Mouse (Mus musculus) limb, embryonic 13.5 days (tissue): Measurements from ENCODE around the gene Grin1. TPM values are rescaled to one million over a fixed set of nuclear protein-coding genes. Genes with fewer than 3 reads are reported as not detected.
A peak's percentile ranks its signal among the peaks of the same experiment; 100 is the strongest.

Experiments
- ATAC-seq: fragments of 200-750 bp; cut with Nextera tagmentation; 2 replicates; pipeline ENCODE4 v1.8.0; 2017; ENCODE audit warnings: low read depth, moderate number of reproducible peaks, moderate TSS enrichment; ENCODE audit not compliant: low FRiP score
- H3K27ac ChIP-seq: fragments of 300-500 bp; sonication (generic); 2 replicates; pipeline ENCODE4 v1.5.1; 2015; ENCODE audit warnings: inconsistent platforms, mild to moderate bottlenecking, moderate library complexity
- H3K27me3 ChIP-seq: fragments of 300-500 bp; sonication (generic); 2 replicates; pipeline ENCODE4 v1.6.1; 2015; ENCODE audit warnings: mild to moderate bottlenecking, inconsistent platforms
- H3K36me3 ChIP-seq: fragments of 300-500 bp; sonication (generic); 2 replicates; pipeline ENCODE4 v1.6.1; 2015; ENCODE audit warnings: inconsistent platforms, mild to moderate bottlenecking, moderate library complexity
- H3K4me1 ChIP-seq: fragments of 300-500 bp; sonication (generic); 2 replicates; pipeline ENCODE4 v1.6.1; 2015; ENCODE audit warnings: inconsistent platforms
- H3K4me2 ChIP-seq: fragments of 300-500 bp; sonication (generic); replicated peaks from 2 replicates; pipeline ENCODE4 v1.6.1; 2015; ENCODE audit warnings: inconsistent platforms, mild to moderate bottlenecking, moderate library complexity
- H3K4me3 ChIP-seq: fragments of 300-500 bp; sonication (generic); 2 replicates; pipeline ENCODE4 v1.5.1; 2015; ENCODE audit warnings: moderate library complexity, mild to moderate bottlenecking, inconsistent platforms
- H3K9ac ChIP-seq: fragments of 300-500 bp; sonication (generic); 2 replicates; pipeline ENCODE4 v1.6.1; 2015; ENCODE audit warnings: mild to moderate bottlenecking, inconsistent platforms
- H3K9me3 ChIP-seq: fragments of 300-500 bp; sonication (generic); 2 replicates; pipeline ENCODE4 v1.6.1; 2016; ENCODE audit warnings: inconsistent platforms
- WGBS: fragments of 180-500 bp; shearing (Covaris S2); methylation state at CpG from one replicate; pipeline ENCODE4 v1.1.7; 2015; 5-methylcytosine and 5-hydroxymethylcytosine counted together
- polyA plus RNA-seq: library from polyadenylated mRNA; unstranded; fragments of >200 nt; fragmentation: Nextera tagmentation; extraction: Ambion mirVana; gene quantifications from 2 replicates; pipeline ENCODE4 v1.2.1, GENCODE M21; 2015

Gene Grin1
- 0.61 and 0.97 TPM in 2 replicates for polyA plus RNA-seq

DNA sequence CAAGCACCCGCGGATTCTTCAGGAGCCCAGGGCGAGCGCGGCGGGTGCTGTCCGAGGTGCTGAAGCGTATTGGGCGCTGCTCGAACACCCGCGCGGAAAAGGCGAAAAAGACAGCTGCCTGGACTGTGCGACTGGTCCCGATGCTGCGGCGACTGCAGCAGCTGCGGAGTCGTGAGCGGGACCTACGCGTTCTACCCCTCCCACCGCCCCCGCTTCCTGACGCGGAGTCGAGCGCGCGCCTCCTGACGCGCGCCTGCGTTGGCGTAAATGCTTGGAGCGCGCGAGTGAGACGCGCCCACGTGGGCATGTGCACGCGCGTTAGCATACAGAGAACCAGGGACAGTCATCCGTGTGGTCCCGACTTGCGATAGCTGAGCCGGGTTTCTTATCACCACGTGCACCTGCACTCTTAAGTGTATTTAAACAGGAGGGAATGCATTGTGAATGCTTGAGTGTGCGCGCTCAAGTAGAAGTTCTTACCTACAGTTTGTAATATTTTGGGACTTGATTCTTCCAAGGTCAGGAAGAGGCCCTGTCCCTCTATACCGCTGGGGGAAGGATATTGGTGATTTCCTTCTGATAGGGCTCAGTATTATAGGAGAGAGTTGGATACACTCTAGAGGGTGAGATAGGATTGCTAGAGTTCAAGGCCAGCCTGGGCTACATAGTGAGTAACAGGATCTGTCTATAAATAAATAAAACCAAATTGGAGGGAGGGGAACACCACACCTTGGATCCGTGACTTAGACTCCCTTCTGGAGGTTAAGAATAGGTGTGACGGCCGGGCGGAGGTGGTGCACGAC, at the start of gene Grin1:
Gene Grin1, minus strand, starts transcription at position 217 of the 803 bp plus-strand sequence.
- peaks cover 8% of the 10 kb centered on the region for H3K4me1 ChIP-seq
- ATAC-seq: peak; percentile 69
- H3K4me2 ChIP-seq: peak within 1 kb of the TSS; percentile 66
- H3K9ac ChIP-seq: no peak within 1 kb of the TSS
- H3K36me3 ChIP-seq: no peaks in the 10 kb centered on the region
- 10% methylated on average over 58 of the region's 58 CpGs for WGBS
- peaks cover 77% of the 10 kb centered on the region for H3K27me3 ChIP-seq
- peak within 1 kb of the TSS; percentile 36 for H3K4me3 ChIP-seq
- no peaks in the 10 kb centered on the region for H3K9me3 ChIP-seq
- H3K27ac ChIP-seq: no peak within 1 kb of the TSS

- Histone ChIP-seq H3K9me3 (no peaks in the 10 kb centered on the region), H3K27me3 (peaks cover 51% of the 10 kb centered on the region), H3K27ac (no peak within 1 kb of the TSS), H3K36me3 (no peaks in the 10 kb centered on the region), H3K4me3 (peak within 1 kb of the TSS; percentile 67), H3K4me1 (peaks cover 8% of the 10 kb centered on the region), H3K4me2 (peak within 1 kb of the TSS; percentile 99), H3K9ac (peak within 1 kb of the TSS; percentile 78)
- WGBS: under 1% methylated on average over 54 of the region's 54 CpGs
- ATAC-seq: peak; percentile 69
Measured at GRCm38 (mm10) chr2:25365091-25365761, 46.2 kb upstream of the Grin1 start, which contains the start of gene Uap1l1. TSS of gene Uap1l1 (minus strand) at chr2:25365682.

GRCm38 (mm10) chr2:25364761-25365090, 45.7 kb upstream of the Grin1 start:
- Histone ChIP-seq H3K36me3 (no peaks in the 10 kb centered on the region), H3K9me3 (no peaks in the 10 kb centered on the region), H3K4me3 (peak overlapping the region; percentile 67), H3K27me3 (peaks cover 51% of the 10 kb centered on the region), H3K9ac (peak overlapping the region; percentile 78), H3K4me2 (peak overlapping the region; percentile 99), H3K27ac (no peak overlapping the region), H3K4me1 (peaks cover 8% of the 10 kb centered on the region)
- ATAC-seq: no peak
- 30% methylated on average over 9 of the region's 9 CpGs for WGBS

DNA sequence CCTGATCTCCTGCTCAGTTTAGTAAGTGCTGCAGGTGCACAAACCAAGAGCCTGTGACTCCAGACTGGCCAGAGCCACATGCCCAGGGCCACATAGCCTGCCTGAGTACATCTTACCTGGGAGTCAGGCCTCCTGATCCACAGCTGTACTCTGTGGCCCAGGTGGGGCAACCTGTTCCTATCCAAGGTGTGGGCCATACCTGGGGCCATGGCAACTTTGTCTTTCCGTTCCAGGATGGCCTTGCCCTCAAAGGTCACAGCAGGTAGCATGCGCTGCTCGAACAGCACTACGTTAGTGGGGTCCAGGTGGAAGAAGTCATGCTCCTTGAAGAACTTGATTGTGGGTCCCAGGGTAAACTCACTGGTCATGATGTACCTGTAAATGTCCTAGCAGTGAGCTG, 45.3 kb upstream of the Grin1 start:
- ATAC-seq: no peak; the same call in 1 of the 2 replicates
- Histone ChIP-seq H3K4me3 (peak overlapping the region; percentile 67), H3K9me3 (no peaks in the 10 kb centered on the region), H3K36me3 (no peaks in the 10 kb centered on the region), H3K9ac (no peak overlapping the region; the same call in 1 of the 2 replicates), H3K27ac (no peak overlapping the region), H3K4me2 (peak overlapping the region; percentile 99), H3K4me1 (peaks cover 8% of the 10 kb centered on the region), H3K27me3 (peaks cover 51% of the 10 kb centered on the region)
- 82% methylated on average over 4 of the region's 4 CpGs for WGBS

DNA sequence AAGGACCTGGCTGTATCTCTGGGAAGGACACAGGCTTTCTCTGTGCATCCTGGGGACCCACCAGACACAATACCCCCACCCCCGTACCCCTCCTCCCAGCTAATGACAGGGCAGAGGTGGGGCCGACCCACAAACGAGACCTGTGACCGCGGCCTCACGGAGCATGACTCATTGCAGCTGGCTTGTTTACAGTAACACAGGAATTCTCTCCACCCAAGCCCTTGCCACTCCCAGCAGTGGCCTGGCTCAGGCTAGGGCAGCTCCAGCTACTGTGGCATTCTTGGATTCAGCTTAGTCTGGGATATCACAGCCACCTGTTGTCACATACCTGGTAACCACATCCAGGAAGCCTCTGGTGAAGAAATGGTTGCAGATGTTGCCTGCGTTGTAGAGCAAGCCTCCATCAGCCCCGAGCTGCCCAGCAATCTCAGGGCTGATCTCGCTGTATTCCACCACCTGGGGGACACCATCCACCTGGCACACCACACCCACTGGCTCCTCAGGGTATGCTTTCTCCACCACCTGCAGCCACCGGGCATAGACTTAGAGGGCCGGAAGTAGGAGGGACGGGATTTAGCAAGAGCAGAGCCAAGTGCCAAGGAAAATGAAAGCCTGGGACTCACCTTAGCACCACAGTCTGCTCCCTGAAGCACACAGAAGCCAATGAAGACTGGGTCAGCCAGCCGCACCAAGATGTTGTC, 44.6 kb upstream of the Grin1 start:
- H3K4me3 ChIP-seq: no peak overlapping the region
- H3K9me3 ChIP-seq: no peaks in the 10 kb centered on the region
- ATAC-seq: no peak
- H3K4me1 ChIP-seq: peaks cover 8% of the 10 kb centered on the region
- 0 out of 2 replicates have a peak overlapping the region, but pooled peaks have one; percentile 31 for H3K9ac ChIP-seq
- no peak overlapping the region for H3K4me2 ChIP-seq
- no peaks in the 10 kb centered on the region for H3K36me3 ChIP-seq
- peaks cover 51% of the 10 kb centered on the region for H3K27me3 ChIP-seq
- WGBS: 53% methylated on average over 13 of the region's 13 CpGs
- no peak overlapping the region for H3K27ac ChIP-seq

DNA sequence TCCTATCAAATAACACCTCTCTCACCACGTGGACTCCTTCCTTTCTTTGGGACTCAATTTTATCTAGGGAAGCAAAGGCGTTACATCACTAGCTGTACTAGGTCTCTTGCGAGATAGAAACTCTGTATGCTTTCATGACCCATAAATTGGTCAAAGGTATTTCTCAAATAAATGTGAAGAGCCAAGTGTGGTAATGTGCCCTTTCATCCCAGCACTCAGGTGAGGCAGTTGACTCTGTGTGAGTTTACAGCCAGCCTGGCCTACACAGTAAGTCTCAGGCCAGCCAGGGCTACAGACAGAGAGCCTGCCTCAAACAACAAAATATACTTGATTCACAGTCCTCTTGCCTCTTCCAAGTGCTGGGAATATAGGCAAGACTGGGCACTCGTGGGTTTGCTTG, 40.9 kb upstream of the Grin1 start:
- H3K27ac ChIP-seq: no peak overlapping the region
- H3K9ac ChIP-seq: no peak overlapping the region
- peaks cover 25% of the 10 kb centered on the region for H3K27me3 ChIP-seq
- 78% methylated on average over 4 of the region's 4 CpGs for WGBS
- no peak overlapping the region for H3K4me3 ChIP-seq
- H3K36me3 ChIP-seq: no peaks in the 10 kb centered on the region
- H3K4me2 ChIP-seq: no peak overlapping the region
- peaks cover 23% of the 10 kb centered on the region for H3K4me1 ChIP-seq
- ATAC-seq: no peak
- H3K9me3 ChIP-seq: no peaks in the 10 kb centered on the region

- Histone ChIP-seq H3K9me3 (no peaks in the 10 kb centered on the region), H3K27ac (no peak within 1 kb of the TSS), H3K4me3 (peak within 1 kb of the TSS; percentile 61), H3K36me3 (peaks cover 18% of the 10 kb centered on the region), H3K4me1 (peaks cover 21% of the 10 kb centered on the region), H3K27me3 (no peaks in the 10 kb centered on the region), H3K9ac (peak within 1 kb of the TSS; percentile 71), H3K4me2 (peak within 1 kb of the TSS; percentile 77)
- ATAC-seq: peak; percentile 89
- WGBS: 5% methylated on average over 13 of the region's 13 CpGs
Measured at GRCm38 (mm10) chr2:25356208-25357079, 37.5 kb upstream of the Grin1 start, which contains the start of gene Dpp7. TSS of gene Dpp7 (minus strand) at chr2:25356359.

- no peak overlapping the region for H3K27ac ChIP-seq
- ATAC-seq: no peak
- H3K4me1 ChIP-seq: peaks cover 21% of the 10 kb centered on the region
- H3K36me3 ChIP-seq: peaks cover 27% of the 10 kb centered on the region
- H3K9ac ChIP-seq: peak overlapping the region; percentile 71
- no peaks in the 10 kb centered on the region for H3K9me3 ChIP-seq
- WGBS: 38% methylated on average over 18 of the region's 18 CpGs
- no peaks in the 10 kb centered on the region for H3K27me3 ChIP-seq
- H3K4me3 ChIP-seq: peak overlapping the region; percentile 61
- peak overlapping the region; percentile 77 for H3K4me2 ChIP-seq
Measured at GRCm38 (mm10) chr2:25355419-25356066, 36.6 kb upstream of the Grin1 start.

GRCm38 (mm10) chr2:25354211-25354610, 35.2 kb upstream of the Grin1 start:
- 88% methylated on average over 6 of the region's 6 CpGs for WGBS
- Histone ChIP-seq H3K36me3 (peaks cover 40% of the 10 kb centered on the region), H3K9ac (no peak overlapping the region), H3K4me2 (no peak overlapping the region), H3K9me3 (no peaks in the 10 kb centered on the region), H3K27me3 (no peaks in the 10 kb centered on the region), H3K4me1 (peaks cover 21% of the 10 kb centered on the region), H3K4me3 (no peak overlapping the region), H3K27ac (no peak overlapping the region)
- ATAC-seq: no peak

- Histone ChIP-seq H3K27me3 (no peaks in the 10 kb centered on the region), H3K4me1 (peaks cover 9% of the 10 kb centered on the region), H3K9ac (no peak overlapping the region), H3K36me3 (peaks cover 72% of the 10 kb centered on the region), H3K4me3 (no peak overlapping the region), H3K4me2 (no peak overlapping the region), H3K27ac (no peak overlapping the region), H3K9me3 (no peaks in the 10 kb centered on the region)
- 89% methylated on average over 3 of the region's 3 CpGs for WGBS
- no peak for ATAC-seq
Measured at GRCm38 (mm10) chr2:25350701-25351100, 31.7 kb upstream of the Grin1 start.

- Histone ChIP-seq H3K9ac (no peak overlapping the region), H3K9me3 (no peaks in the 10 kb centered on the region), H3K27me3 (no peaks in the 10 kb centered on the region), H3K27ac (no peak overlapping the region), H3K4me2 (no peak overlapping the region), H3K4me3 (no peak overlapping the region), H3K4me1 (no peaks in the 10 kb centered on the region), H3K36me3 (peaks cover 84% of the 10 kb centered on the region)
- 91% methylated on average over 4 of the region's 4 CpGs for WGBS
- no peak for ATAC-seq
Measured at GRCm38 (mm10) chr2:25349499-25349898, 30.5 kb upstream of the Grin1 start.
